Mouse (Mus musculus): ENCODE measurements around the gene Masp2. TPM values are rescaled to one million over a fixed set of nuclear protein-coding genes. Genes with fewer than 3 reads are reported as not detected.

The Masp2 gene
- polyA plus RNA-seq (2016; fragmentation: Nextera tagmentation; extraction: Ambion mirVana), result 0.21 TPM in 1 of 2 replicates, not detected in the other

DNA sequence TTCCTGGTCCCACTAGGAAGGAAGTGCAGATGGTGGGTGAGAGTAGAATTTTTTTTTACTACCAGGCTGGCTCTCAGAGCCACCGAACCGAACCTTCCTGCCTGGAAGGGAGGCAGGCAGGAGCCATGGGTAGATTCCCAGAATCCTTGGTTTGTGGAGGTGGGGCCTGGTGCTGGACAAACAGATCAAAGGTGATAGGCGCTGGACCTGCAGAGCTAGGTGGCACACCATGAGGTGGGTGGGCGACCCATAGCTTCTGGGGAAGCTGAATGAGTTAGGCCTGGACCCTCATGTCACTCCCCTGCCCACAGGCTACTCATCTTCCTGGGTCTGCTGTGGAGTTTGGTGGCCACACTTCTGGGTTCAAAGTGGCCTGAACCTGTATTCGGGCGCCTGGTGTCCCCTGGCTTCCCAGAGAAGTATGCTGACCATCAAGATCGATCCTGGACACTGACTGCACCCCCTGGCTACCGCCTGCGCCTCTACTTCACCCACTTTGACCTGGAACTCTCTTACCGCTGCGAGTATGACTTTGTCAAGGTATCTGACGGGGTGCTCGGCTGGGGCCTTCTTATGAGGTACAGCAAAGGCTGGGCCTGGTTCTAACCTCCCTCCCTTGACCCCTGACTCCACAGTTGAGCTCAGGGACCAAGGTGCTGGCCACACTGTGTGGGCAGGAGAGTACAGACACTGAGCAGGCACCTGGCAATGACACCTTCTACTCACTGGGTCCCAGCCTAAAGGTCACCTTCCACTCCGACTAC, at the start of gene Masp2:
Masp2 (plus strand) TSS at position 198 of the 764 bp plus-strand sequence.
- ATAC-seq (ENCODE audit: low FRiP score, low read depth), result no peak
- 88% methylated on average over 14 of the region's 14 CpGs for WGBS
- H3K27ac ChIP-seq (replicated peaks), result no peak within 1 kb of the TSS
- H3K27me3 ChIP-seq, result no peaks in the 10 kb centered on the region
- H3K9ac ChIP-seq (replicated peaks), result no peak within 1 kb of the TSS
- no peak within 1 kb of the TSS for H3K4me2 ChIP-seq (replicated peaks)
- H3K9me3 ChIP-seq, result no peaks in the 10 kb centered on the region
- H3K4me3 ChIP-seq, result no peak within 1 kb of the TSS
- H3K36me3 ChIP-seq, result peaks cover 16% of the 10 kb centered on the region
- no peaks in the 10 kb centered on the region for H3K4me1 ChIP-seq

DNA sequence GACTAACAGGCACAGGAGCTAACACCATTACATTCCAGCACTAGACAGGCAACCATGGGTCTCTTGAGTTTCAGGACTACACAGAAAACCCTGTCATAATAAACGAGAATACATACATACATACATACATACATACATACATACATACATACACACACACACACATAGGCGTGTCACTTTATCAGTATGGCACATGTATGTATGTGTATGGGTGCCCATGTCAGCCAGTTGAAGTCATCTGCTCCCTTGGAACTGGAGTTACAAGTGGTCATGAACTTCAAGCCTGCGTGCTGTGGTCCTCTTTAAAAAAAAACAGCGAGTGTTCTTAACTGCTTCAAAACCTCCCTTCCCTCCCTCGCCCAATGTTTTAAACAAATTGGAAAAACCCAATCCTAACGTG, 44.6 kb upstream of the Masp2 start:
- no peaks in the 10 kb centered on the region for H3K27me3 ChIP-seq
- WGBS, result 36% methylated on average over 6 of the region's 6 CpGs
- 0 out of 2 replicates have a peak, but pooled peaks have one; percentile 42 for ATAC-seq (ENCODE audit: low FRiP score, low read depth)
- peak overlapping the region; percentile 93 for H3K27ac ChIP-seq (replicated peaks)
- H3K9ac ChIP-seq (replicated peaks), result peak overlapping the region; percentile 86
- H3K36me3 ChIP-seq, result peaks cover 71% of the 10 kb centered on the region
- peaks cover 9% of the 10 kb centered on the region for H3K4me1 ChIP-seq
- H3K4me3 ChIP-seq, result peak overlapping the region; percentile 91
- no peaks in the 10 kb centered on the region for H3K9me3 ChIP-seq
- H3K4me2 ChIP-seq (replicated peaks), result peak overlapping the region; percentile 64

- peak within 1 kb of the TSS; percentile 91 for H3K4me3 ChIP-seq
- no peaks in the 10 kb centered on the region for H3K9me3 ChIP-seq
- H3K4me2 ChIP-seq (replicated peaks), result peak within 1 kb of the TSS; percentile 64
- peaks cover 71% of the 10 kb centered on the region for H3K36me3 ChIP-seq
- peak within 1 kb of the TSS; percentile 93 for H3K27ac ChIP-seq (replicated peaks)
- no peaks in the 10 kb centered on the region for H3K27me3 ChIP-seq
- under 1% methylated on average over 63 of the region's 63 CpGs for WGBS
- ATAC-seq (ENCODE audit: low FRiP score, low read depth), result peak; percentile 92
- H3K9ac ChIP-seq (replicated peaks), result peak within 1 kb of the TSS; percentile 86
- H3K4me1 ChIP-seq, result peaks cover 9% of the 10 kb centered on the region
Observed at GRCm38 (mm10) chr4:148558297-148559000, 43.9 kb upstream of the Masp2 start, which contains the start of gene Exosc10. Gene Exosc10, plus strand, starts transcription at chr4:148558429.

- Histone ChIP-seq H3K4me1 (peaks cover 9% of the 10 kb centered on the region), H3K27me3 (no peaks in the 10 kb centered on the region), H3K36me3 (peaks cover 78% of the 10 kb centered on the region), H3K9ac (replicated peaks) (no peak overlapping the region), H3K27ac (replicated peaks) (no peak overlapping the region), H3K4me3 (no peak overlapping the region), H3K9me3 (no peaks in the 10 kb centered on the region), H3K4me2 (replicated peaks) (no peak overlapping the region)
- WGBS, result 95% methylated on average over 17 of the region's 17 CpGs
- no peak for ATAC-seq (ENCODE audit: low FRiP score, low read depth)
Observed at GRCm38 (mm10) chr4:148562676-148563075, 39.7 kb upstream of the Masp2 start.

- 96% methylated on average over 12 of the region's 12 CpGs for WGBS
- no peaks in the 10 kb centered on the region for H3K27me3 ChIP-seq
- peaks cover 87% of the 10 kb centered on the region for H3K36me3 ChIP-seq
- H3K9ac ChIP-seq (replicated peaks), result no peak overlapping the region
- no peak for ATAC-seq (ENCODE audit: low FRiP score, low read depth)
- H3K9me3 ChIP-seq, result no peaks in the 10 kb centered on the region
- no peak overlapping the region for H3K4me3 ChIP-seq
- H3K4me1 ChIP-seq, result peaks cover 9% of the 10 kb centered on the region
- no peak overlapping the region for H3K4me2 ChIP-seq (replicated peaks)
- H3K27ac ChIP-seq (replicated peaks), result no peak overlapping the region
Observed at GRCm38 (mm10) chr4:148563595-148563994, 38.8 kb upstream of the Masp2 start.

- Histone ChIP-seq H3K9me3 (no peaks in the 10 kb centered on the region), H3K36me3 (peaks cover 100% of the 10 kb centered on the region), H3K4me3 (no peak overlapping the region), H3K9ac (replicated peaks) (no peak overlapping the region), H3K27me3 (no peaks in the 10 kb centered on the region), H3K27ac (replicated peaks) (no peak overlapping the region), H3K4me1 (no peaks in the 10 kb centered on the region), H3K4me2 (replicated peaks) (no peak overlapping the region)
- 91% methylated on average over 10 of the region's 10 CpGs for WGBS
- ATAC-seq (ENCODE audit: low FRiP score, low read depth), result no peak
Observed at GRCm38 (mm10) chr4:148570138-148570537, 32.2 kb upstream of the Masp2 start.

DNA sequence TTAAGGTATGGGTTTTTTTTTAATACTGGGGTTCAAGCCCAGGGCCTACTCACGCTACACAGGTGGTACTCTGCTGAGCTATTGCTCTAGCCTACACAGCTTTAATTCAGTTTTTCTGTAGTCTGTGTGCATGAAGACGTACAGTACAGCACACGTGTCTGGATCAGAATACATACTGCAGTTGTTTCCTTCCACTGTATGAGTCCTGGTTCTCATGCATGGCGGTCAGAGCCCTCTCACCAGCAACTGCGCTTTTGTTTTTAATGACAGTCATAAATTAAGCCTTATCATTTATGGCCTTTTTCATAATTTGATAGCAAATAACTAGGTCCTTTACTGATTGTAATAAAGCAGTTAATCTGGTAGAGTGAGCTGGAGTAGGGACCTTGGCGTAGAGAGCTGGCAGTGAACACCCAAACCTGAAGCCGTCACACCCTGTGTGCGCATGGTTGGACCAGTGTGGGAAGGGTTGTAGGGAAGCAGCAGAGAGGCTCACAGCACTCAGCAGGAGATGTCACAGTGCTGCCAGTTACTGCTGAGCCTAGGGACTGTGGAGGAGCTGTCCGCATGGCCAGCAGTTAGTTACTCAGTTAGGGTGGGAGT, 31.6 kb upstream of the Masp2 start:
- peaks cover 100% of the 10 kb centered on the region for H3K36me3 ChIP-seq

GRCm38 (mm10) chr4:148573222-148573621, 29.1 kb upstream of the Masp2 start:
- no peak overlapping the region for H3K4me3 ChIP-seq
- H3K27ac ChIP-seq (replicated peaks), result no peak overlapping the region
- no peaks in the 10 kb centered on the region for H3K4me1 ChIP-seq
- H3K9me3 ChIP-seq, result no peaks in the 10 kb centered on the region
- no peak overlapping the region for H3K4me2 ChIP-seq (replicated peaks)
- no peaks in the 10 kb centered on the region for H3K27me3 ChIP-seq
- ATAC-seq (ENCODE audit: low FRiP score, low read depth), result no peak
- H3K36me3 ChIP-seq, result peaks cover 100% of the 10 kb centered on the region
- no peak overlapping the region for H3K9ac ChIP-seq (replicated peaks)
- 96% methylated on average over 7 of the region's 7 CpGs for WGBS

More for the DNA sequence above, 31.6 kb upstream of the Masp2 start:
- Histone ChIP-seq H3K9me3 (no peaks in the 10 kb centered on the region), H3K4me1 (no peaks in the 10 kb centered on the region), H3K4me3 (no peak overlapping the region), H3K27me3 (no peaks in the 10 kb centered on the region), H3K4me2 (replicated peaks) (no peak overlapping the region), H3K9ac (replicated peaks) (no peak overlapping the region), H3K27ac (replicated peaks) (no peak overlapping the region)
- ATAC-seq (ENCODE audit: low FRiP score, low read depth), result no peak
- 95% methylated on average over 9 of the region's 9 CpGs for WGBS

- WGBS, result 95% methylated on average over 9 of the region's 9 CpGs
- Histone ChIP-seq H3K9ac (replicated peaks) (no peak overlapping the region), H3K27me3 (no peaks in the 10 kb centered on the region), H3K4me3 (no peak overlapping the region), H3K4me2 (replicated peaks) (no peak overlapping the region), H3K27ac (replicated peaks) (no peak overlapping the region), H3K4me1 (no peaks in the 10 kb centered on the region), H3K36me3 (peaks cover 77% of the 10 kb centered on the region), H3K9me3 (no peaks in the 10 kb centered on the region)
- no peak for ATAC-seq (ENCODE audit: low FRiP score, low read depth)
Observed at GRCm38 (mm10) chr4:148580765-148581164, 21.6 kb upstream of the Masp2 start.

- Histone ChIP-seq H3K27me3 (no peaks in the 10 kb centered on the region), H3K4me3 (no peak overlapping the region), H3K9ac (replicated peaks) (no peak overlapping the region), H3K36me3 (peaks cover 70% of the 10 kb centered on the region), H3K4me2 (replicated peaks) (no peak overlapping the region), H3K9me3 (no peaks in the 10 kb centered on the region), H3K4me1 (no peaks in the 10 kb centered on the region), H3K27ac (replicated peaks) (no peak overlapping the region)
- no peak for ATAC-seq (ENCODE audit: low FRiP score, low read depth)
- 94% methylated on average over 5 of the region's 5 CpGs for WGBS
Observed at GRCm38 (mm10) chr4:148581422-148581821, 20.9 kb upstream of the Masp2 start.

GRCm38 (mm10) chr4:148583257-148583656, 19.1 kb upstream of the Masp2 start:
- ATAC-seq (ENCODE audit: low FRiP score, low read depth), result no peak
- no peaks in the 10 kb centered on the region for H3K4me1 ChIP-seq
- H3K27me3 ChIP-seq, result no peaks in the 10 kb centered on the region
- peaks cover 52% of the 10 kb centered on the region for H3K36me3 ChIP-seq
- no peak overlapping the region for H3K27ac ChIP-seq (replicated peaks)
- no peak overlapping the region for H3K9ac ChIP-seq (replicated peaks)
- H3K4me3 ChIP-seq, result no peak overlapping the region
- H3K4me2 ChIP-seq (replicated peaks), result no peak overlapping the region
- H3K9me3 ChIP-seq, result no peaks in the 10 kb centered on the region
- 88% methylated on average over 4 of the region's 4 CpGs for WGBS

DNA sequence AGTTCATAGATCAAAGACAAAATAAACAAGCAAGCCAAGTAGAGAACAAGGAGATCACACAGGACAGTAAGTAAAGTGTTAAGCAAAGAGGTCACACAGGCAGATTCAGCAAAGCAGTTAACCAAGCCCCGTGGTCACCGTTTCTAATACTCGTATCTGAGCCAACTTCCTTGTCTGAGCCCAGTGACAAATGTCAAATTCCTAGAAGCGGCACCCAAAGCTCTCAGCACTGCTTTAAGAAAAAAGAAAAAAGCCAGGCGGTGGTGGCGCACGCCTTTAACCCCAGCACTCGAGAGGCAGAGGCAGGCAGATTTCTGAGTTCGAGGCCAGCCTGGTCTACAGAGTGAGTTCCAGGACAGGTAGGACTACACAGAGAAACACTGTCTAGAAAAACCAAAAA, 15.7 kb upstream of the Masp2 start:
- no peak overlapping the region for H3K9ac ChIP-seq (replicated peaks)
- no peak overlapping the region for H3K4me2 ChIP-seq (replicated peaks)
- H3K4me1 ChIP-seq, result peaks cover 3% of the 10 kb centered on the region
- H3K9me3 ChIP-seq, result no peaks in the 10 kb centered on the region
- WGBS, result 89% methylated on average over 9 of the region's 9 CpGs
- no peaks in the 10 kb centered on the region for H3K27me3 ChIP-seq
- peaks cover 18% of the 10 kb centered on the region for H3K36me3 ChIP-seq
- H3K27ac ChIP-seq (replicated peaks), result no peak overlapping the region
- ATAC-seq (ENCODE audit: low FRiP score, low read depth), result no peak
- no peak overlapping the region for H3K4me3 ChIP-seq

Measured in midbrain, embryonic 12.5 days (tissue).